Mouse (Mus musculus) forebrain, embryonic 12.5 days (tissue): Measurements from ENCODE around the gene Scgb1b24. TPM values are rescaled to one million over a fixed set of nuclear protein-coding genes. Genes with fewer than 3 reads are reported as not detected.

Experiments used
- ATAC-seq: fragments of 200-750 bp; cut with Nextera tagmentation; 2 replicates; pipeline ENCODE4 v1.8.0; 2017; ENCODE audit warnings: moderate TSS enrichment; ENCODE audit not compliant: low FRiP score
- H3K27ac ChIP-seq: fragments of 300-500 bp; sonication (generic); 2 replicates; pipeline ENCODE4 v1.5.1; 2016; ENCODE audit warnings: mild to moderate bottlenecking
- H3K27me3 ChIP-seq: fragments of 300-500 bp; sonication (generic); 2 replicates; pipeline ENCODE4 v1.6.1; 2016; ENCODE audit warnings: mild to moderate bottlenecking
- H3K36me3 ChIP-seq: fragments of 300-500 bp; sonication (generic); replicated peaks from 2 replicates; pipeline ENCODE4 v1.6.1; 2016; ENCODE audit warnings: mild to moderate bottlenecking
- H3K4me1 ChIP-seq: fragments of 300-500 bp; sonication (generic); 2 replicates; pipeline ENCODE4 v1.6.1; 2016
- H3K4me2 ChIP-seq: fragments of 300-500 bp; sonication (generic); 2 replicates; pipeline ENCODE4 v1.6.1; 2016; ENCODE audit warnings: mild to moderate bottlenecking, moderate library complexity
- H3K4me3 ChIP-seq: fragments of 300-500 bp; sonication (generic); replicated peaks from 2 replicates; pipeline ENCODE4 v1.5.1; 2016; ENCODE audit warnings: mild to moderate bottlenecking
- H3K9ac ChIP-seq: fragments of 300-500 bp; sonication (generic); 2 replicates; pipeline ENCODE4 v1.6.1; 2016; ENCODE audit warnings: mild to moderate bottlenecking
- H3K9me3 ChIP-seq: fragments of 300-500 bp; sonication (generic); 2 replicates; pipeline ENCODE4 v1.6.1; 2016
- WGBS: fragments of 180-500 bp; shearing (Covaris S2); methylation state at CpG from one replicate; pipeline ENCODE4 v1.1.7; 2016; 5-methylcytosine and 5-hydroxymethylcytosine counted together
- polyA plus RNA-seq: library from polyadenylated mRNA; unstranded; fragments of >200 nt; fragmentation: Nextera tagmentation; extraction: Ambion mirVana; gene quantifications from 2 replicates; pipeline ENCODE4 v1.2.1, GENCODE M21; 2016

Scgb1b24 gene
- not detected in 2 replicates for polyA plus RNA-seq

DNA sequence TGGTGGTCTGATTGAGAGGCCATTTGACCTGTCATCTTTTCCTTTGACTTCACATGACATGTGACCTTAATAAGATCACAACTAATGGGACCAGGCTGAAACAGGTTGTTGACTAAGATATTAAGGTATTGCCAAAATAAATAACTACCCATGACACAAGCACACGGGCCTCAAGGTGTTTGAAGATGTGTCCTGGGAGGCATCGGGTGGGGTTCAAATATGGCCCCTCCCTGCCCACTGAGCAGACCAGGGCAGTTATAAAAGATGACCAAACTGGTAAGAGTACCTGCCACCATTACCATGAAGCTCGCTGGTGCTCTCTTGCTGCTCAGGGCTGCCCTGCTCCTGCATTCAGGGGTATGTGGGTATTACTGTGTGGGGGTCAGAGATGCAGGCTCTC, at the start of gene Scgb1b24:
Gene Scgb1b24 (plus strand): TSS at position 301 of the 400 bp plus-strand sequence.
- no peak within 1 kb of the TSS for H3K4me2 ChIP-seq
- no peak for ATAC-seq
- no peaks in the 10 kb centered on the region for H3K27me3 ChIP-seq
- H3K4me3 ChIP-seq: no peak within 1 kb of the TSS
- 85% methylated on average over 3 of the region's 3 CpGs for WGBS
- H3K9ac ChIP-seq: no peak within 1 kb of the TSS
- H3K9me3 ChIP-seq: peaks cover 55% of the 10 kb centered on the region
- no peaks in the 10 kb centered on the region for H3K36me3 ChIP-seq
- H3K27ac ChIP-seq: no peak within 1 kb of the TSS
- H3K4me1 ChIP-seq: no peaks in the 10 kb centered on the region

DNA sequence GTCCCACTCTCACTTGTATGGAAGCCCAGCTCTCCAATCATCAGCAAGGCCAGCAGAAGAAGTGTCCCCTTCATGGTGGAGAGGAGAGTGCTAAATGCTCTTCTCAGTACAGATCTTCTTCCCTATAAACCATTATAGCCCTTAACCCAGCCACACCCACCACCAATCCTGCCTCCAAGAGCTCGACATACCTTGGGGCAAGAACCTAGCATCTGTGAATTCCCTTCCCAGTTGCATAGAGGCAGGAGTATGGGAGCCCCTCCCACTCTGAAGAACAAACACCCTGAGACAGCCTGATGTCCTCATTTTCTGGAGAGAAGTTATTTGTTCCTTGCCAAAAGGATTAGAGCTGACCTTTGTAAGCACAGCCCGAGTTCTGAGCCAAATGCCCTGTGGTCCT, 4.4 kb upstream of the Scgb1b24 start, which contains the start of gene Scgb2b24:
Gene Scgb2b24 (minus strand): TSS at position 101 of the 400 bp plus-strand sequence.
- no peak within 1 kb of the TSS for H3K4me2 ChIP-seq

More for the DNA sequence above, 4.4 kb upstream of the Scgb1b24 start, which contains the start of gene Scgb2b24:
- no peak for ATAC-seq
- no peaks in the 10 kb centered on the region for H3K36me3 ChIP-seq
- H3K27me3 ChIP-seq: no peaks in the 10 kb centered on the region
- no peak within 1 kb of the TSS for H3K4me3 ChIP-seq
- WGBS: 83% methylated on average over 2 of the region's 2 CpGs
- peaks cover 77% of the 10 kb centered on the region for H3K9me3 ChIP-seq
- no peak within 1 kb of the TSS for H3K27ac ChIP-seq
- H3K4me1 ChIP-seq: no peaks in the 10 kb centered on the region
- H3K9ac ChIP-seq: no peak within 1 kb of the TSS

Other genes starting within 250 kb of the Scgb1b24 start
- not detected in 2 replicates for gene Scgb2b21, start 223.3 kb upstream of the Scgb1b24 start, polyA plus RNA-seq
- gene Scgb2b24, start 4.5 kb upstream of the Scgb1b24 start, polyA plus RNA-seq: not detected in 2 replicates
- gene Scgb2b26, start 201.2 kb downstream of the Scgb1b24 start, polyA plus RNA-seq: not detected in 2 replicates